Comparison of ENCODE assay signal across 8 mouse cellular contexts in genomic region chr4:133116756-133117470, GRCm38 (mm10). TPM values are rescaled to one million over a fixed set of nuclear protein-coding genes. Genes with fewer than 3 reads are reported as not detected.
DNase-seq lines count a peak whose midpoint lies in the region; ATAC-seq lines count a peak whose summit lies in the region.

No protein-coding gene starts in this region.

- peak overlapping the region; percentile 99 for H3K27ac ChIP-seq in embryonic facial prominence, embryonic 15.5 days (replicated peaks)
- H3K27ac ChIP-seq in hindbrain, embryonic 12.5 days: peak overlapping the region; percentile 79

- no peak overlapping the region for H3K4me3 ChIP-seq in embryonic facial prominence, embryonic 15.5 days (replicated peaks)
- no peak overlapping the region for H3K4me3 ChIP-seq in hindbrain, embryonic 12.5 days

- H3K9ac ChIP-seq in embryonic facial prominence, embryonic 15.5 days: no peak overlapping the region
- no peak overlapping the region for H3K9ac ChIP-seq in hindbrain, embryonic 12.5 days

- peak; percentile 20 for DNase-seq in adrenal gland, postnatal 10 days
- no peak for DNase-seq in adrenal gland, postnatal 25 days
- peak; percentile 31 for DNase-seq in lung, postnatal 36 days
- no peak for DNase-seq in cerebellum, postnatal 14 days
- DNase-seq in right cerebral cortex, postnatal 10 days (ENCODE audit: low spot score in 2 of 2): no peak
- DNase-seq in adrenal gland, adult 8-10 months: no peak

- H3K4me1 ChIP-seq in embryonic facial prominence, embryonic 15.5 days: peaks cover 76% of the 10 kb centered on the region
- peaks cover 30% of the 10 kb centered on the region for H3K4me1 ChIP-seq in hindbrain, embryonic 12.5 days

- no peaks in the 10 kb centered on the region for H3K27me3 ChIP-seq in embryonic facial prominence, embryonic 15.5 days
- no peaks in the 10 kb centered on the region for H3K27me3 ChIP-seq in hindbrain, embryonic 12.5 days

- WGBS in embryonic facial prominence, embryonic 15.5 days: 35% methylated on average over 3 of the region's 3 CpGs
- 48% methylated on average over 3 of the region's 3 CpGs for WGBS in hindbrain, embryonic 12.5 days

- peak overlapping the region; percentile 40 for H3K4me2 ChIP-seq in embryonic facial prominence, embryonic 15.5 days (replicated peaks)
- peak overlapping the region; percentile 6; the same call in 1 of the 2 replicates for H3K4me2 ChIP-seq in hindbrain, embryonic 12.5 days (replicated peaks)

- H3K9me3 ChIP-seq in embryonic facial prominence, embryonic 15.5 days (replicated peaks): no peaks in the 10 kb centered on the region
- no peaks in the 10 kb centered on the region for H3K9me3 ChIP-seq in hindbrain, embryonic 12.5 days (replicated peaks)

- H3K36me3 ChIP-seq in embryonic facial prominence, embryonic 15.5 days: no peaks in the 10 kb centered on the region
- no peaks in the 10 kb centered on the region for H3K36me3 ChIP-seq in hindbrain, embryonic 12.5 days

- ATAC-seq in embryonic facial prominence, embryonic 15.5 days (ENCODE audit: insufficient number of reproducible peaks, low FRiP score, low TSS enrichment, low read depth): peak; percentile 22
- no peak for ATAC-seq in hindbrain, embryonic 12.5 days (ENCODE audit: low FRiP score)

RNA-seq across cellular contexts. Expression of gene Wasf2, which starts 13.4 kb away (rescaled TPM):
- 100 to 1,000 TPM; 122 to 123 TPM for total RNA-seq in adrenal gland, postnatal 10 days (2021)
- total RNA-seq in adrenal gland, postnatal 25 days (2021): 107 and 137 TPM in 2 replicates
- polyA plus RNA-seq in embryonic facial prominence, embryonic 15.5 days (2015; fragmentation: Nextera tagmentation; extraction: Ambion mirVana): 116 and 118 TPM in 2 replicates
- 49.0 and 49.1 TPM in 2 replicates for polyA plus RNA-seq in hindbrain, embryonic 12.5 days (2016; fragmentation: Nextera tagmentation; extraction: Ambion mirVana)
- total RNA-seq in adrenal gland, adult 8-10 months (2022): 100 to 1,000 TPM; 105 to 158 (median 133) TPM

Comparison
In these comparisons a context has a peak if more than half of its experiments do, and no peak if none do; other contexts are left out.
1. DNase-seq: peak in adrenal gland, postnatal 10 days (single experiment) and lung, postnatal 36 days (single experiment); none in adrenal gland, postnatal 25 days (single experiment), cerebellum, postnatal 14 days (0 of 2), right cerebral cortex, postnatal 10 days (0 of 2) and adrenal gland, adult 8-10 months (single experiment).